Mouse (Mus musculus): ENCODE measurements around the gene Pias3.
"Not testable (repeated sequence)": the region's sequence is repeated elsewhere in the genome, so short reads cannot be mapped to it uniquely, and the experiment has no call there.

Pias3 gene

GRCm38 (mm10) chr3:96684822-96685156 lies 11.4 kb upstream of the Pias3 start:
- in situ Hi-C loops (cut with MboI, MseI): no loop called here

GRCm38 (mm10) chr3:96686057-96686456 lies 10.1 kb upstream of the Pias3 start:
- in situ Hi-C loops (cut with MboI, MseI): not testable (repeated sequence)

DNA sequence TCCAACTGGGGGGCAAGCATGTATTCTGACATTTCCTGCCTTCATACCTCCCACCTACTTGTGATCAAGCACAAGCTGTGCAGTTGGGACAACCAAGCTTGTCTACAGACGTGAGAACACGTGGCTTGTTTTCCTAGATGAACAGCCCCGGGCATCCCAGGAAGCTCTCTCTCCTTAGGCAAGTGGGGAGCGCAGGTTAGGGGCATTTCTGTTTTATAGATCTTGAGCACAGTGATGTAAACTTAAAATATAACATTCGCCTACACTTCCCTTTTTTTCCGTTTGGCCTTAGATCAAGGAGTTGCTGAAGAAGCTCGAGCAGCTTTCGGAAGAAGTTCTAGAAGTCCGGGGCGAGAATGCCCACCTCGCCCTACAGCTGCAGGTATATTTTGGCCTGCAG lies 7.3 kb upstream of the Pias3 start:
- in situ Hi-C loops (cut with MboI, MseI): no loop called here

DNA sequence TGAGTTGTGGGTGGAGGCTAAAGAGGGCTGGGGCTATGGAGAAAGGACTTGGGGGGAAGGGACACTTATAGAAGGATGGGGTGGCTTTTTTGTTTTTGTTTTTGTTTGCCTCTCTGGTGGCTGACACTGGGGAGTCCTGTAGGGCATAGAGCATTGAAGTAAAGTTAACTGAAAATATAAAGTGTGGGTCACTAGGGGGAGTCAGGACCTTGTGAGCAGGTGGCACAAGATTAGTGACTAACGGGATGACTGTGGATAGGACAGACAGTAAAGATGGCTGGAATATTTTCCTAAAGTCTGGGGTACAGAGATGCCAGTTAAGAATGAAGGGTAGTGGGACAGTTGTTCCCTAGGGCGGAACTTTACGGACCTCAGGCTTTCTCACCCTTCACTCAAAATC lies 5.9 kb upstream of the Pias3 start:
- in situ Hi-C loops (cut with MboI, MseI): no loop called here

DNA sequence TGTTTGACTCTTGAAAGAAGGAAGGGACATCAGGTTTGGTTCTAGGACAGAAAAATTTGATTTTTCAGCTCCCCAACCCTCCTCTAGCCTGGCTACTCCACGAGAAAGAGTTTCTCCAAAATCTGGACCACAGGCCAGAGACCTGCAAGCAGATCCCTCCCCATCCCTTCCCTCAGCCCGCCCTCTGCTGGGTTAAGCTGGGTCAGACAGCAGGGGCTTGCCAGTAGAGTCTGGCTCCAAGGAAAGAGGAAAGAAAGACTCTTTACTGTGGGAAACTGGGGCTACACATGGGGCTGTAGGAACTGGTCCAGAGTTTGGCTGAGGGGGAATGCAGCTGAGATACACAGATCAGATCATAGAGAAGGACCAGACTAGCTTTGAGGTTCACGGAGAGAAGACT lies 3.7 kb upstream of the Pias3 start:
- in situ Hi-C loops (cut with MboI, MseI): no loop called here

DNA sequence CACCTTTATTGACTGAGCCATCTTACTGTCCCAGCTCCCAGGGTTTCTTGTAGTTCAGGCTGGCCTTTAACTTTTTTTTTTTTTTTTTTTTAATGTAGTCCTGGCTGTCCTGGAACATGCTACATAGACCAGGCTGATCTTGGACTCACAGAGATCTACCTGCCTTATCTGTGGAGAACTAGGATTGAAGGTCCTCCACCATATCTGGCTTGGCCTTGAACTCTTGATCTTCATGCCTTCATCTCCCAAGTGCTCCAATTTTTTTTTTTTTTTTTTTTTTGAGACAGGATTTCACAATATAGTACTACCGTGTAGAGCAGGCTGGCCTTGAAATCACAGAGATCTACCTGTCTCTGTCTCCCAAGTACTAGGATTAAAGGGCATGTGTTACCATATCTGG lies 2.6 kb upstream of the Pias3 start:
- in situ Hi-C loops (cut with MboI, MseI): no loop called here

GRCm38 (mm10) chr3:96696766-96697732 lies 865 bp downstream of the Pias3 start:
- in situ Hi-C loops (cut with MboI, MseI): no loop called here

DNA sequence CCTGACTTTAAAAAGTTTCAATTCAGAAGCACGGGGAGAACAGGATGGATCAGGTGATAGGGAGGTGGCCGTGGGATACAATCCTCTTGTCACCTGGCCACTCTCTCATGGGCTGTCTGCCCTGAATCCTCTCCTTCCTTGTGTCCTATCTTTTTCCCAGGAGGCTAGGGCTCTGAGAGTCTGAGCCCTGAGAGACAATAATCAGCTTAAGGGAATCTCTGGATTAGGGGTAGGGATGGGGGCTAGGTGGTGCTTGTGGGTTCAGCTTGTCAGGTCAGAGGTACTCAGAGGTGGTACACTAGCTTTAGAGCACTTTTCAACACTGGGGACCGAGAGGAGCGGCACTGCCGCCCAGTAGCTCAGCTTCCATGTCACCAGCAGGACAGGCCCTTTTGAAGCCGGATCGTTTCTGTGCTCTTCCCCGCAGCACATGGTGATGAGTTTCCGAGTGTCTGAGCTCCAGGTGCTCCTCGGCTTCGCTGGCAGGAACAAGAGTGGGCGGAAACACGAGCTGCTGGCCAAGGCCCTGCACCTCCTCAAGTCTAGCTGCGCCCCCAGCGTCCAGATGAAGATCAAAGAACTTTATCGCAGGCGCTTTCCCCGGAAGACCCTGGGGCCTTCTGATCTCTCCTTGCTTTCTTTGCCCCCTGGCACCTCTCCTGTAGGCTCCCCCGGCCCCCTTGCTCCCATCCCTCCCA lies 3.0 kb downstream of the Pias3 start:
- in situ Hi-C loops (cut with MboI, MseI): no loop called here

DNA sequence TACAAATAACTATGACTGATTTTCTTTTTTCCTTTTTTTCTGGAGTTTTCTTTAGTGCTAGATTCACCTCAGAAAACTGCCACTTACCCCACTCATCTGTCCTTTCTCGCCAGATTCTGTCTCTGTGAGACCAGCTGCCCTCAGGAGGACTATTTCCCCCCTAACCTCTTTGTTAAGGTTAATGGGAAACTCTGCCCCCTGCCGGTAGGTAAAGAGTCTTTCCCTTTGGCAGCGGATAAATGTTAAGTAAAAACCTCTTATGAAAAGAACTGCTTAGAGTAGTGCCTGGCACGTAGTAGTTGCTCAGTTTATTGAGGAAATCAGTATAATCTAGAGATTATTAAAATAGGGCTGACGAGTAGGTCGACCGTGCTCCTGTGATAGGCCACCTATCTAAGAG lies 4.2 kb downstream of the Pias3 start:
- in situ Hi-C loops (cut with MboI, MseI): loop anchor here (5.0 kb wide), 1 partner anchor 62 kb away; no protein-coding TSS in a partner anchor

DNA sequence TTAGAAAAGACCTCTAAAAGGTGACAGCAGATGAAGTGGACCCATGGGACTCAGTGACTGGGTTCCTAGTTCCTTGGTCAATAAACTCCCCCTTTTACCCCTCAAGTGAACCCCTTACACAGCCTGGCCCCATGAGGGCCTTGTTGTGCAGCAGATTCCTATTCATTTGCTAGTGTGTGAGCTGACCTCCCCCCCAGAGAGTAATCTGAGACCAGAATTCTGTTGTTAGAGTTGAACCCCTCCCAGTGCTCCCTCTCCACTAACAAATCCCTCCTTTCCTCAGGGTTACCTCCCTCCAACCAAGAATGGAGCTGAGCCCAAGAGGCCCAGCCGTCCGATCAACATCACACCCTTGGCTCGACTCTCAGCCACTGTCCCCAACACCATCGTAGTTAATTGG lies 4.8 kb downstream of the Pias3 start:
- in situ Hi-C loops (cut with MboI, MseI): loop anchor here (5.0 kb wide), 1 partner anchor 61 kb away; no protein-coding TSS in a partner anchor

GRCm38 (mm10) chr3:96704778-96705177 lies 8.6 kb downstream of the Pias3 start:
- in situ Hi-C loops (cut with MboI, MseI): loop anchor here (5.0 kb wide), 1 partner anchor 58 kb away; no protein-coding TSS in a partner anchor

- in situ Hi-C loops (cut with MboI, MseI): no loop called here
Observed at GRCm38 (mm10) chr3:96706217-96706616, 10.0 kb downstream of the Pias3 start.

- in situ Hi-C loops (cut with MboI, MseI): no loop called here
Observed at GRCm38 (mm10) chr3:96706984-96707383, 10.8 kb downstream of the Pias3 start.

- in situ Hi-C loops (cut with MboI, MseI): no loop called here
Observed at GRCm38 (mm10) chr3:96707903-96708683, 11.9 kb downstream of the Pias3 start, which contains the start of gene Nudt17. Gene Nudt17, minus strand, starts transcription at chr3:96708562.

DNA sequence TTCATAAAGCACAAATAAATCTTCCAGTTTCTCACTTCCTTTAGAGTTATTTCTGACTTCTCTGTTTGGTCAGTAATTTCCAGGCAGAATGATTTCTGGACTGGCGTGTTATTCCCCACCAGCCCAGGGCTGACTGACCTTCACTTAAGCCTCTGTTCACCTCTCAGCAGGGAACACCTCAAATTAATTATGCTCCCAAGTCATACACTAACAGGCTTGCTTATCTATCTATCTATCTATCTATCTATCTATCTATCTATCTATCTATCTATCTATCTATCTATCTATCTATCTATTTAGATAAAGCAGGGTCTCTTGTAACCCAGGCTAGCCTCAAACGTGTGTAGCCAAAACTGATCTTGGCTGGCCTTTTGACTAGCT lies 12.5 kb downstream of the Pias3 start:
- in situ Hi-C loops (cut with MboI, MseI): no loop called here

DNA sequence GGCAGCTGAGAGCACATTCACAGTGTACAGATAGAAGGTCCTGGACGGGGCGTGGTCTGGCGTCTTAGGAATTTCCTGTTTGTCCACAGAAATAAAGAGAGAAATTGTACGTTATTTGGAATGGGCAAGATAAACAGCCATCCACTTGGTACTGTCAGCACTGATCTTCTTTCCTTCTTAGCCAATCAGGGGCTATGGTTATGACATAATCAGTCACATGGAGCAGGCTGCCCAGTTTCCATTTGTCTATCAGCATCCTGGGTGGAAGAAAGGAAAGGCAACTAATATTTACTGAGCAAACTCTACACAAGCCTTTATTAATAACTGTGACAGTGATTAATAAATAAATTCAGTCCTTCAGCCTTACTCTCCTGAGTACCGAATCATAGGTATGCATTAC lies 18.1 kb downstream of the Pias3 start:
- in situ Hi-C loops (cut with MboI, MseI): no loop called here

DNA sequence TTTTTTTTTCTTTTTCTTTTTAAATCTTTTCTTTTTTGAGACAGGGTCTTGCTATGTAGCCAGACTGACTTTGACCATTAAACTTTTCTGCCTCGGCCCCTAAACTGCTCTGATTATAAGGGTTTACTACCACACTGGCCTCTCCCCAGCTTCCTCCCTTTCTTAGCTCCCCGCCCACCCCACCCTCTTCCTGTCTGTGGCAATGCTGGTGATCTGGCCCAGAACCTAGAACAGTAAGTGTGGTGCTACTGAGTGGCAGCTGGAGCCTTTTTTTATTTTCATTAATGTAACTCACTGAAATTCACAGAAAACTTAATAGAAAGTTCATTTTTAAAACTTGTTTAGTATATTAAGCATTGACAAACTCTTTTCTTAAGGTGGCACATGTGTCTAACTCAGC lies 19.7 kb downstream of the Pias3 start:
- in situ Hi-C loops (cut with MboI, MseI): no loop called here

DNA sequence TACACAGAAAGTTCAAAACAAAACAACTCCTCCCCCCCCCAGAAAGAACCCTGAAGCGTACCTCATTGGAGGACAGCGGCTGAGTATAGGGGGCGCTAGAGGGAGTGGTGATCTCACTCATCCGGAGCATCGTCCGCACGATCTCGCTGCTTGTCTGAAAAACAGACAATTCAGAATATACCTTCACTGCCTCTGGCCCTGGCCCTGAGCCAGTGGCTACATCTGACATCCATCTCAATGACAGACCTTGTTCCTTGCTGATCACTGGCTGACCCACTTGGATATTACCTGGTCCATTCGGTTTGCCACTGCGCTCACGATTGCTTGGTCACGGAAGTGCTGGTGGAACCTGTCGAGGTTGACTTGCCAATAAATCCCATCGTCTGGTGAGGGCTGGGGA lies 23.0 kb downstream of the Pias3 start:
- in situ Hi-C loops (cut with MboI, MseI): no loop called here

DNA sequence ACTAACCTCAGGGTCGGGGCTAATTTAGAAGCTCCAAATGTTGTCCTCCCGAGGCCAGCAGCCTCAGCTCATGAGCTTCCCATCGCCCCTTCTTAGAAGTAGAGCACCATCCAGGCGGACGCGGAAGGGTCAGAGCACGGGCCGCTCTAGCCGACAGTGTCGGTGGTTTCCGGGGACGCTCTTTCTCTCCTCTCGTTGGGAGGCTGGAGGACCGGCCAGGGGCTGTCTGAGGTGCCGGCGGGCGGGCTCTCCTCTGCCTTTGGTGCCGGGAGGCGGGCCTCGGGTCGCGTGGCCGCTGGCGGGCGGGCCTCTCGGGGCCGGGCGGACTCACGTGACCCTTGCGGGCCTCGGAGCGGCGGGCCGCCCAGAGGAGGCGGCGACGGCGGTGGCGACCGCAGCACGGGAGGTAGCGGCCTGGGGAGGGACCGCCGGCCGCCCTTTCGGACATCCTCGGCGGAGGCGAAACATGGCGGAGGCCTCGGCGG lies 31.2 kb downstream of the Pias3 start, which contains the start of the genes Polr3c and Rnf115:
Polr3c (minus strand) TSS at position 286 of the 485 bp plus-strand sequence.
Rnf115 (plus strand) TSS at position 322 of the 485 bp plus-strand sequence.
- in situ Hi-C loops (cut with MboI, MseI): no loop called here

DNA sequence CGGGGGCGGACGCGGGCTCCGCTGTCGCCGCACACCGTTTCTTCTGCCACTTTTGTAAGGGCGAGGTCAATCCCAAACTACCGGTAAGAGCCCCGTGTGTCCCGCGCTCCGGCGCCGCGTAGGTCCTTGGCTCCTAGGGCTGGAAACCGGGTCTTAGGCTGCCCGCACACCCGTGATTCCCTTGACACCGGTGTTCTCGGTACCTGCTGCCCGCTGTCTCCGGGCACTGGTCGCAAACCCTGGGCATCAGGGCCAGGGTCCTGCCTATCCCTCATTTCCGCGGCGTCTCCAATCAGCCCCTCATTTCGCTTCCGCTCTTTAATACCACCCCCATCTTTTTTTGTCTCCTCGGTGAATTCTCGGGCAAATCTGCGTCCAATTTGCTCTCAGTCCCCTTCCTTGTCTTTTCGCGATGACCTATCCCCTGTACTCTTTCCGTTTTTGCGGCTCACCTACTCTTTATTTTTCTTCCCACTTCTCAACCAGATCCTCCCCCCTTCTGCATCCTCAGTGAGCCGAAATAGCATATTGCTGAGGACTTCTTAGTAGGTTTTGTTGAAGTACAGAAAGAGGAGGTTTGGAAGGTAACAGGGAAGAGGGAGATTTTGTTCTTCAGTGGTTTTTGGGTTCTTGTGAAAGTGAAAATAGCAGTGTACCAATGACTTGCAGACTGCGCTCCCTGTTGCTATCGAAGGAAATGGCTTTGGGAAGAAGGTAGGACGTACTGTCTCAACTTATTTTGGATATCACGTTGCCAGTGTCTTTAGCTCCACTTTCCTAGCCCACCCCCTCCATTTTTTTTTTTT lies 31.8 kb downstream of the Pias3 start:
- in situ Hi-C loops (cut with MboI, MseI): no loop called here

Data from T-helper 1 cell (primary cell).